Mouse (Mus musculus) adrenal gland, adult 18-20 months (tissue): ENCODE results near the gene Mcm5. TPM values are rescaled to one million over a fixed set of nuclear protein-coding genes. Genes with fewer than 3 reads are reported as not detected.

ENCODE experiments used
- DNase-seq, 2 experiments: peaks; one replicate each; pipeline ENCODE4 v3.0.0; 2021 to 2022; ENCODE audit warnings: low spot score in 2 of 2
- long read RNA-seq, 2 experiments: library from polyadenylated mRNA; stranded (forward); transcript quantifications; one replicate each; pipeline ENCODE4 v2.0.0; 2021
- total RNA-seq, 2 experiments: library from RNA; stranded (reverse); gene quantifications; 1 replicate in 1 of 2; 2 replicates in 1 of 2; pipeline ENCODE4 v1.2.3; 2021

The Mcm5 gene
- 1 to 10 TPM; 7.3 to 7.5 TPM for total RNA-seq
- long read RNA-seq, experiment 1, partial matches to known transcripts, result 0 of 11 reads
- long read RNA-seq, experiment 1, other reads (novel, unspliced or antisense), result 2 of 11 reads
- long read RNA-seq, experiment 2, transcript Mcm5-205 (16 exons, 2,653 nt), result minor isoform, 11 of 33 reads
- long read RNA-seq, experiment 2, transcript Mcm5-203 (17 exons, 2,604 nt), result major isoform, 18 of 33 reads
- long read RNA-seq, experiment 2, partial matches to known transcripts, result 0 of 33 reads
- long read RNA-seq, experiment 2, other reads (novel, unspliced or antisense), result 1 of 33 reads

DNA sequence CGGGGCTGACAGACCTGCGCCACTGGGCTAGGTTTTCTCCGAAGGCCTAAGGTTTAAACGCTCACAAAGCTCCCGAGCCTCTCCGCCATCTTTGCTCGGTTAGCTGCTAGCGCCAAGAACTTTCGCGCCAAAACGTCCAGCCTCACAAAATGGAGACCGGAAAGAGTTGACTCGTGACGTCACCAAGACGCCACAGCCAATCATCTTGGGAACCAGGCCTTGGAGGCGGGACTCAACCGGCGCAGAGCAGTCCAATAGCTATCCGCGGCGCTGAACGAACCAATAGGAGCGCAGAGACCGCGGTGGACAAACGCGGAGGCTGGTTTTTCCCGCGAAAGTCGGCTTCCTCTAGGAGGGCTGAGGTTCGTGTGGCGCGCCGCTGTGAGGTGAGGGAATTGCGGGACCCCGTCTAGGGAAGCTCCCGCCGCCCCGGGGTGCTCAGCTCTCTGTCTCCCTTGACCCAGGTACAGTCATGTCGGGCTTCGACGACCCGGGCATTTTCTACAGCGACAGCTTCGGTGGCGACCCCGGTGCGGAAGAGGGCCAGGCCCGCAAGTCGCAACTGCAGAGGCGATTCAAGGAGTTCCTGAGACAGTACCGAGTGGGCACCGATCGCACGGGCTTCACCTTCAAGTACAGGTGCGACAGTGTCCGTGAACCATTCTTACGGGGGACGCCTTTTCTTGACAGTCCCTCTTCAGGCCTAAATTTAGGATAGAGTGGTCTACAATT, at the start of gene Mcm5:
Mcm5 (plus strand) TSS at position 334 of the 732 bp plus-strand sequence.
- DNase-seq, result peak; percentile 96 to 97

DNA sequence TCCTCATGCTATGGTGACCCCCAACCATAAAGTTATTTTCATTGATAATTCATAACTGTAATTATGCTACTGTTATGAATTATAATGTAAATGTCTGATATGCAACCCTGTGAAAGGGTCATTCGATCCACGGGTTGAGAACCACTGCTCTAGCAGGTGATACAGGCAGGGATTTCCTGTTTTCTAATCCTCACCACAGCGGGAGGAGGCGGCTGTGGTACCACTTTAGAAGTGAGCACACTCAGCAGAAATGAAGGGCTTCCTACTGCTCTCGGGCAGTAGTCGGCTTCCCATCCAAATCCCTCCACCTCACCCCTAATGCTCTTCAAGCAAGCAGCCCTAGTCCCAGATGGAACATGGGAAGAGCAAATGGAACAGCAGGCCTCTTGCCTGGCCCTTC, 49.3 kb upstream of the Mcm5 start:
- no peak for DNase-seq

DNA sequence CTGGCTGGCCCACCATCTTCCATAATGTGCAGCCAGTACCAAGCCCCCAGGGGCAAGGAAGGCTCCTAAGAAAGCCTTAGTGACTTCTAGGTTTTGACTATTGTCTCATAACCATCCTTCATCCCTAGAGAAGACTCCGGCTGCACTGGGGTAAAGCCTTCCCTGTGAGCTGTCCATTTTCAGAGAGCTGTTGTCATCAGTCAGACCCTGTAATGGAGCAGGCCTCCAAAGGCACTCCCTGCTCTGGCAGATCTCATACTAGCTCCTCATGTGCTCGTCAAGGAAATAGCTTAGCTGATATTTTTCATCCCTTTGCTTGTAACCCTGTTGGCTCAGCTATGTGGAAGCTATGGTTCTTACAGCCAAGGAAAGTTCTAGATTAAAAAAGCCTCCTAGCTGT, 48.6 kb upstream of the Mcm5 start:
- DNase-seq, result no peak

DNA sequence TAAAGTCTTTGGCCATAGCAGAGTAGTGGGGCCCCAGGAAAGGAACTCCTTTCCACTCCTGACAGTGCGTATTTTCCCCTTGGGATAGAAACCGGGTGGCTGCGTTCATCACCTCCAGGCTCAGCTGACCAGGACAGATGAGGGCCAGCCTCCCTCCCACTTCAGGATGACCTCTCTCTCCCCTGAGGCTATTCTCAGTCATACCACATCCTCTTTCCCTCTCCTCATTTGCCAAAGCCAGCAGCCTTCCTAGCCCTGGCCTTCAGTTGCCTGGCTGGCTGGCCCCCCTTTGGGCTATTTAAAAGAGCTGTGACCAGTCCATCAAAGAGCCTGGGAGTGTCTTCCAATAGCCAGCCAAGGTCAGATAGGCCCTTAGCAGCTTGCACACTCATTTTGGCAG, 46.1 kb upstream of the Mcm5 start:
- no peak for DNase-seq

DNA sequence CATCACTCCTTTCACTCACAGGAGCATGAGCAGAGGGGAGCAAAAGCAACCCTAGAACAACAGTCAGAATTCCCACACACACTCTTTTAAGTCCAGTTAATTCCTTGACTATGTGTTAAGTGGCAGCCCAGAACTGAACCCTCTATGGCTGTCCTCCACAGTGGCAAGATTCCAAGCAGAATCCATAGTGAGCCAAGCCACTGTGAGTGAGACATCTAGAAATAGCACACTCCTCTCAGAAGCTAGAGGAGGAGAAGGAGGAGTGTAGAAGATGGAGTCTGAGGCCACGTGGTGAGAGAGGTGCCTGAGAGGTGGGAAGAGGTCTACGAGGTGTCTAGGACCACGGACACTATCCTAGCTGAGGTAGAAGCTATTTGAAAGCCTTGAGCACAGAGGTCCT, 44.6 kb upstream of the Mcm5 start:
- DNase-seq, result no peak

DNA sequence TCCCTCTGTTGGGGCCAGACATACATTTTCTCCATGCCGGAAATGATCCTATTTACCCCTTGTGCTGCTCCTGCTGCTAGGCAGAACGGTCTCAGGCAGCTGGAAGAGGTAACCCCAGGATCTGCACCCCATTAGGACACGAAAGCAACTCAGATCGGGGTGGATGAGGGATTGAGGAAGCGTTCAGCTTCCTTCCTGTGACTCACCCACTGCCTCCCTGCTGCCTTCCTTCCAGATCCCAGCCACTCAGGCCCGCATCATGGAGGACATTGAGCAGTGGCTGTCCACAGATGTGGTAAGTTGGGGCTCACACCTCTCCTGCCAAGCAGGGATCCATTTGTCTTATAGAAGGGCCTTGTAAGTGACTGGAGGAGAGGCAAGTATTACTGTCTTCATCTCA, 42.1 kb upstream of the Mcm5 start:
- no peak for DNase-seq

DNA sequence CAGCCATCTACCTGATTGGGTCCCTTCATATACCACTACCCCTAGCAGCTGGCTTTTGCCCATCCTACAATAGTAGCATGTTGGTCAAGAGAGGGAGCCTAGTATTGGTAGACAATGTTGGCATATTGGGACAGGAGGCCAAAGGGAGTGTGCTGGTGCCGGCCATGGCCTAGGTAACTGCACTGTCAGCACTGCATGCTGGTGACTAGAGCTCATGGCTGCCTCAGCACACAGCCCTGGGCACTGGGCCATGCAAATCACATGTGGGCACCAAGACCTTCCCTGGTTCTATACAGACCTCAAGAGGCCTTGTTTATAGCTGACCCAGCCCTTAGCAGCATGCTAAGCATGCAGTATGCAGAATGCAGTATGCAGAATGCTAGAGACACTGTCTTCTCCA, 39.1 kb upstream of the Mcm5 start:
- DNase-seq, result no peak

DNA sequence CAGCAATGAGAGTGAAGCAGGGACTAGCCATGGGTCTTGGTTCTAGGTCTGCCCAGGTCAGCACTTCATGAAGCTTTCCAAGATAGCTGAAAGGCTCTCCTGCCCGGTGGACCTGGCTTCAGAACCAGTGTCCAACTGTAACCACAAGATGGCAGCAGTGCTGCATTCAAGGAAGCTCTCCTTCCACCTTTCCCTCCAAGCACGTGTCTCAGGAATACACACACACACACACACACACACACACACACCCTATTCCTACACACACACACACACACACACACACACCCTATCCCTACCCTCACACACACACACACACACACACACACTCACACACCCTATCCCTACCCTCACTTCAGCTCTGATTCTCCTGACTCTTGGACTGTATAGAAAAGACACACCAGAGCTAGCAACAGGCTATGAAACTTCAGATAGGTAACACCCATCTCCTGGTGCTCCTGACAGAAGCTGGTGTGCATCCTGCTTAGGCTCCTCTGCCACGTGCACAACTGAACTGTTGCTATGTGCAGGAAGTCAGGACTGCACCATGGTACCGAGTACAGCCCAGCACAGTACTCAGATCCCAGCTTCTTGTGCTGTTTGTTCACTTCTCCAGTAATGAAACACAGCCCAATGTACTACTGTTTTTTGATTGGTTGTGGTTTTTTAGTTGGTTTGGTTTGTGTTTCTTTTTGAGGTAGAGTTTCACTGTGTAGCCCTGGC, 37.6 kb upstream of the Mcm5 start:
- peak; percentile 78 for DNase-seq

DNA sequence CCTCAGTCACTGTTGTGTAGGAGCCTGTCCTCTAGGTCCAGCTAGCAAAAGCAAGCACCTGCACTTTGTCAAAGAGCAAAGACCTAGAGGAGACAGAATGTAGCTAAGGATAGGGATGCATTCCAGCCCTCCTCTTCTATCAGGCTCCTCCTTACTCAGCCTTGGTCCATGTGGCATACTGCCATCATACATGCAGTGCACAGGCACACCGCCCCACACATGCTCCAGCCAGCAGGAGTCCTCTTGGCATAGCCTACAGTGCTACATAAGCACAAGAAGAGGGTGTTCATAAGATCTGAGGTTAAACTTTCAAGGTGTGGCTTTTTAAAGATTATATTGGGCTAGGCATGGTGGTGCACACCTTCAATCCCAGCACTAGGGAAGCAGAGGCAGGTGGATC, 34.5 kb upstream of the Mcm5 start:
- DNase-seq, result no peak

DNA sequence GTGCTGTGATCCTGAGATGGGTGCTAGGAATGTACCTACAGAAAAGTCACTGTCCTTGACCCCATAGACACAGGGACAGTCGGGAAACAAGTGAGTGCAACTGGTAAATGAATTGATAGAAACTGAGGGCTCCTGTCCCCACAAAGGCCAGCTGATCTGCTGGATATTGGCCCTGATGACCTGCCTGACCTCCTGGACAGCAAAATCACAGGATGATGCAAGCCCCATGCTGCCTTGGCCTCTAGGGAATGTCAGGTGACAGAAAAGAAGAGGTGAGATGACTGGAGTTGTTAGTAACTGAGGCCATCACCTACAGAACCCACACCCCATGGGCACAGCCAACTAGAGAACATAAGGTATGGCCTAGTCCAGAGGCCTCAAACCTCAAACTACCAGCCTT, 31.2 kb upstream of the Mcm5 start:
- no peak for DNase-seq

DNA sequence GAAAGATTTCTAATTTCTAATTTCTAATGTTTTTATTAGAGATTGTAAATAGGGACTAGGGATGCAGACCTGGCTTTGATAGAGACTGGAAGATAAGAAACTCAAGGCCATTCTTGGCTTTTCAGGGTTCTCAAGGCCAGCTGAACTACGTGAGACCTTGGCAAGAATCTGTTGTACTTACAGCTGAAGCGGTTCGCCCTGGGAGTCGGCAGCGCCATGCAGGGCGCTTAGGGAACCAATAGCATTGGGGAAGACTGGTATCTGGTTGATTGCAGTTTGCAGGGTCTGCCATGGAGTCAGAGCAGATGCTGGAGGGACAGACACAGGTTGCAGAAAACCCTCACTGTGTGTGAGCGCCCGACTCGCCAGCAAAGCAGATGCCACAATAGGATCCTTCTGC, 30.5 kb upstream of the Mcm5 start:
- no peak for DNase-seq

DNA sequence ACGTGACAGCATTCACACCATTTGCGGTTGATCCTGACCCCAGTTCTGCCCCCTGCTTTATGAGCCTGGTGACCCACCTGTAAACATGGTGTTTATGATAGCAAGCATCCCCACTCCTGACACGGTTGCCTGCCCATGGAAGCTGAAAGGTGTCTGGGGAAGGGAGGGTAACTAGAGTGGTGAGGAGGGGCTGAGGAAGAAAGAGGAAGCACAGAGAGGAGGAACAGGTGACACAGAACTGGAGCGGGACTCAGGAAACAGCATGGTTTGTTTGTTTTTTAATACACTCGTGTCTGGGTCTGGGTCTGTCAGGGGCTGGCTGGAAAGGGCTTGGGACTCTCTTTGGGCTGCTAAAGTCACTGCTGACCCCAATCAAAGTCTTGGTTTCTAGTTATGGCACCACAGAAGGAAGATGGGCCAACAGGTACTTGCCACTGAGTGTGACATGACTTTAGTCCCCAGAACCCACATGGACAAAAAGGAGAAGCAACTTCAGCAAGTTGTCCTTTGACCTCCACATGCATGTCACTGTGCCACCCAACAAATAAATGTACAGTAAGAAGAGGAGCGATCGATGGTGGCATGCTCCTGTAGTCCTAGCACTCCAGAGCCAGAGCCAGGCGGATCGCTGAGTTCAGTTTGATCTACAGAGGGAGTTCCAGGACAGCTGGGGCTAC, 27.9 kb upstream of the Mcm5 start:
- DNase-seq, result no peak

DNA sequence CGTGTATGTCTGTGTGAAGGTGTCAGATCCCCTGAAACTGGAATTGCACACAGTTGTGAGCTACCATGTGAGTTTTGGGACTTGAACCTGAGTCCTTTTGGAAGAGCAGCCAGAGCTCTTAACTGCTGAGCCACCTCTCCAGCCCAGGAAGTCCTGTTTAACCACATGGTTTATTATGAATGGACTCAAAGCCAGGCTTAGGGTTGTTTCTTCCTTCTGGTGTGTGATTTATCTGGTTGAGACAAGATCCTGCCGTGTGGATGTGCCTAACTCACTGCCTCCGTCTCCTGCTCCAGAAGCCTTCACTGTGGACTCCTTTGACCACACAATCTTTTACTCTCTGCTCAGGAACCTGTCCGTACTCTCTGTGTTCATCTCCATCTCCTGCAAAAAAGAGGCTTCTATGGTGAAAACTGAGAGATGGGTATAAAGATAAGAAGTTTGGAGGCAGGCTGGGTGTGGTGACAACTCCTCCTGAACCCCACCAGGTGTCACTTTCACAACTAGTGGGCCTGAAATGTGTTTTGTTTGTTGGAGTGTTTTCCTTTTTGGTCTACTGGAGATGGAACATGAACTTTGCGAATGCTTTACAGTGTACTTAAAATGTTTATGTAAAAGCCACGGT, 27.1 kb upstream of the Mcm5 start:
- DNase-seq, result no peak

DNA sequence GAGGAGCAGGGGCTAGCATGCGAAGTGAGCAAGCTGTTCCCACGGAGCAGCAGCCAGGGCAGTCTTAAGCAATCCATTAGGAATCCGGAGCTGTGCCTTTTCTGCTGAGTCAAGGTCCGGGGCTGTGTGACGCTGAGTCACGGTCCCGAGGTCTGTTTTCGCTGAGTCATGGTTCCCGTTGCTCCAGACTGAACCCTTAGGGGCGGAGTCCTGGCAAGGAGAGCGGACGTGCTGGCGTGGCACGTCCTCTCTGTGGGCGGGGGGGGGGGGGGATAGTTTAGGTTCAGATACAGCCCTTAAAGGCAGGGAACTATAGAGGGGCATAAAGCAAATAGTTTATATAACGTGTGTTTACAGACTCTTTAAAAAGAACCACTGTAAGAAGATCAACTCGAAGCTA, 25.5 kb upstream of the Mcm5 start:
- DNase-seq, result peak; percentile 83 to 86

DNA sequence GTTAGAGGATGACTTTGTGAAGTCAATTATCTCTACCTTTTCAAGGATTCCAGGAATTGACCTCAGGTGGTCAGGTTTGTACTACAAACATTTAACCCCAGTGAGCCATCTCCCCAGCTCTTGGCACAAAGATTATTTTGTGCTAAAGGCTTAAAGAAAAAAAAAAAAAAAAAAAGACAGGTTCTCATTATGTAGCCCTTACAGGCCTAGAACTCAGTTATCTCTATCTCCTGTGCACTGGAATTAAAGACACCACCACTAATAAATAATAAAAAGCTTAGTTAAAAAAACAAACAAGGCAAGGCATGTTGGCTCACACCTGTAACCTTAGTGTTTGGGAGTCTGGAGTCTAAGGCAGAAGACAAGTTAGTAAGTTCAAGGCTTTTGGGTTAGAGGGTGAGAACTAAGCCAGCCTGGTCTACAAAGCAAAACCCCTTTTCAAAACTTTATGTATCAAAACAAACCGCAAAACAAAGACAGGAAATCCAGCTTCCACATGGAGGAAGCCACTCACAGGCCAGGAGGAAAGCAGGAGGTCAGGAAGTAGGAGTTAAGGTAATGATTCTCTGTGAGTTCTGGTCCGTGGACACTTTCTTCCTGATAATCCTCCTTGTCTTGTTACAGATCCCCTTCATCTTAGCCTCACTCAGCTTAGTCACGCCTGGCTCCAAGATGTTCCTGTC, 24.8 kb upstream of the Mcm5 start:
- no peak for DNase-seq

DNA sequence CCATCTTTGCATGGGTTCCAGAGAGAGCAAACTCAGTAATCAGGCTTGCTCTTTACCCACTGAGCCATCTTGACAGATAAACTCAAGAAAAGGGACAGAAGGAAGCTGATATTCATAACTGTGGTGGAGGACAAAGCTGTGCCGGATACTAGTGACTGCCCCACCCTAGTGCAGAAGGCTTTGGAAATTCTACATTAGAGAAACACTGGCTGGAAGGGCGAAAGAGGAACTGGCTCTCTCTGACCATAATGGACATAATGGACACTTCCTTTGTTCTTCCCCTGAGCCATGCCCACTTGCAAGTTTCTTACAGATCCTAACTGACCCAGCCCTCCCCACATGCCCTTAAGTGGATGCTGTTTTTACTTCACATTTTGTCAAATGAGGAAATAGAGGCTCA, 23.4 kb upstream of the Mcm5 start:
- DNase-seq, result no peak

DNA sequence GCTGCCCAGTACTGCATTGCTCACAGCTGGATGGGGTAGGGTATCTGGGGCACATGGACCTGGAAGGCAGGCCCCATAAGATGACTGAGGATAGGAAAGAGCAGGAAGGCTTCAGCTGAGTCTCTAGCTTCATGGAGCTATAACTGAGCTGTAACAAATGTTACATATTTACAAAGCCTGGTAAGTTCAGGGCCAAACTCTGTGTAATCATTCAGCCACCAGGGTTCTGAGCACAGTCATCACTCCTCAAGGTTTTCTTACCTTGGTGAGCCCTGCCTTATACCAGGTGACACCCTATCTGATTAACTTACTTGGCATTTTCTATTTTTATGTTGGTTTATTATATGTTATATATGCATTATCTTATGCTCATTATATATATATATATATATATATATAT, 22.2 kb upstream of the Mcm5 start:
- DNase-seq, result no peak

DNA sequence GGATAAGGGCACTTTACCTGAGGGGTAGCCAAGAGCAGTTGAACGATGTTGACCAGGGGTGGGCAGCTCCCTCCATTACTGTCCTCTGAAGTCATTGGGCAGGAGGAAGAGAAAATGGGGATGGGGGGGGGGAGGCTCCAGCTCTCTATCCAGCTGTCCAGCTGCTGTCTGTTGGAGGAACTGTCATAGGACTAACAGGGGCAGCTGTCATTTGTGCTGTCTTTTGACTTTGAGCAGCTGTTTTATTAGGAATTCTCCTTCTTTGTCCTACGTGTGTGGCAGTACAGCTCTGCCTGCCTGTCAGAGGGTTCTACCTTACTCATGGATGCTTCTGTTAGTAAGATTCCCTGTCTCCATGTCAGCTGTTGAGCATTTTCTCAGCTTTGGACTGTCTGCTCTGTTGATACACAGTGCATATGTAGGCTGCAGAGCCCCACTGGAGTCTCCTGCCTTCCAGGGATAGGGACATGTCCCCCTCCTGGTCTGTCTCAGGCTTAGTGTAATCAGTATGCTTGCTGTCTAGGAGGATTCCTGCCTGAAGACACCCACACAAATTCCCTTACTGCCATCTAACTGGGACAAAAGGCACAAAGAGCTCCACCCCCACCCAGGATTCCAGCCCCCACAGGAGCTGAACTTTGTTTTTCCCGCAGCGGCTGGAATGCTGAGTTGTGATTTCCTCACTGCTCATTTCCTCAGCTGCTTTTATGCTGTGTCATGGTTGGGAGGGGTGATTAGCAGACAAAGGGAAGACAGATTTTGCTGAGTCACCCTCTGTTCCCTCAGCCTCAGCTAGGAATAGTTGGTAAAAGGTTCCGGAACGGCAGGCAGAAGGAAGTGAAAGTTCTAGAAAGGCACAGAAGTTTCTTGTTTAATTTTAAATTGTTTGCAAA, 20.1 kb upstream of the Mcm5 start:
- peak; percentile 55 to 57 for DNase-seq

DNA sequence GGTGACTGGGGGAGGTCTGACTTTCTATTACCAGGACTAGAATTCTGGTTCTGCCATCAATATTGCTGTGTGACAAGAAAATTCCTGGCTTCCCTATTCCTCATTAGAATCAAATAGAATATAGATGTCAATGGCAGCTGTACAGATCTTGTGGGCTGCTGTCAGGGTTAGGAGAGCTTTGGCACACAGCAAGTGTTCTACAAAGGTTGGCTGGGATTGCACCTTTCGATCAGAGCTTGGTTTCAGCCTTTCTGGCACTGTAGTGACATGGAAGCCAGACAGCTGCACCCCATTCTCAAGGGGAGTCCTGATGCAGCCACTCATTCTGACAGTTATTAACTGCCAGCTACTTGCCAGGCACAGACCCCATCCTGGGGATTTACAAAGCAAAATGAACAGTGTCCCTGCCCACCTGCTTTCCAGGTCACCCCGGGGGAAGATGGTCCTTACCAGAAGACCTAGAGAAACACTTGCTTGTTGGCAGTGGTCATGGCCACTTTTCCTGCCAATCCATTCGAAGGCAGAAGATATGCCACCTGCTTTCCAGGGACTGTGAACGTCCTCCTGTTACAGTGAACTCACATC, 18.5 kb upstream of the Mcm5 start:
- DNase-seq, result no peak
